Mouse (Mus musculus) thymus, adult 2 months (tissue): Measurements from ENCODE around the gene Zmiz1. TPM values are rescaled to one million over a fixed set of nuclear protein-coding genes. Genes with fewer than 3 reads are reported as not detected.

Source experiments
- DNase-seq: peaks from one replicate; pipeline ENCODE4 v3.0.0; 2021
- H3K27ac ChIP-seq: fragments of 200-500 bp; 2 replicates; pipeline ENCODE4 v1.5.1; 2012; ENCODE audit warnings: low read length, control low read depth; ENCODE audit not compliant: control insufficient read depth, insufficient read depth
- H3K27me3 ChIP-seq: fragments of 200-500 bp; 2 replicates; pipeline ENCODE4 v1.6.1; 2012; ENCODE audit warnings: mild to moderate bottlenecking, low read length, moderate library complexity, mixed read lengths; ENCODE audit not compliant: control insufficient read depth, insufficient read depth
- H3K36me3 ChIP-seq: fragments of 200-500 bp; 2 replicates; pipeline ENCODE4 v1.6.1; 2012; ENCODE audit warnings: mild to moderate bottlenecking, low read length, moderate library complexity; ENCODE audit not compliant: control insufficient read depth, insufficient read depth
- H3K4me1 ChIP-seq: fragments of 200-500 bp; replicated peaks from 2 replicates; pipeline ENCODE4 v1.6.1; 2012; ENCODE audit warnings: low read length; ENCODE audit not compliant: control insufficient read depth, insufficient read depth
- H3K4me3 ChIP-seq: fragments of 200-500 bp; 2 replicates; pipeline ENCODE4 v1.5.1; 2012; ENCODE audit warnings: mild to moderate bottlenecking, low read length, control low read depth, moderate library complexity; ENCODE audit not compliant: control insufficient read depth, insufficient read depth
- CTCF ChIP-seq: fragments of 200-500 bp; IDR thresholded peaks from 2 replicates; pipeline ENCODE4 v1.5.1; 2012; ENCODE audit warnings: mild to moderate bottlenecking, control low read depth, low read length, moderate library complexity, borderline replicate concordance; ENCODE audit not compliant: control insufficient read depth, poor library complexity, insufficient read depth; ENCODE audit errors: extremely low read depth
- POLR2A ChIP-seq: fragments of 200-500 bp; IDR thresholded peaks from 2 replicates; pipeline ENCODE4 v1.6.1; 2012; ENCODE audit warnings: mild to moderate bottlenecking, low read length, control low read depth, moderate library complexity; ENCODE audit not compliant: control insufficient read depth, poor library complexity, insufficient read depth; ENCODE audit errors: extremely low read depth
- WGBS: fragments of 180-500 bp; shearing (Covaris S2); methylation state at CpG from one replicate; pipeline ENCODE4 v1.1.7; 2018; 5-methylcytosine and 5-hydroxymethylcytosine counted together
- polyA plus RNA-seq: library from polyadenylated mRNA; depleted of rRNA; stranded (reverse); fragments of >200 nt; gene quantifications from 2 replicates; pipeline ENCODE4 v1.2.3, GENCODE M21; 2012

Gene Zmiz1
- polyA plus RNA-seq, 1 experiment, result 58.9 TPM

GRCm38 (mm10) chr14:25640421-25641056 is 181.6 kb downstream of the Zmiz1 start:
- Histone ChIP-seq H3K4me1 (peaks cover 10% of the 10 kb centered on the region), H3K27me3 (no peaks in the 10 kb centered on the region), H3K4me3 (no peak overlapping the region), H3K27ac (no peak overlapping the region), H3K36me3 (peaks cover 16% of the 10 kb centered on the region; the same call in 1 of the 2 replicates)
- DNase-seq, result no peak
- WGBS, result 12% methylated on average over 6 of the region's 6 CpGs
- TF ChIP-seq CTCF, result no peak
- TF ChIP-seq POLR2A, result no peak

DNA sequence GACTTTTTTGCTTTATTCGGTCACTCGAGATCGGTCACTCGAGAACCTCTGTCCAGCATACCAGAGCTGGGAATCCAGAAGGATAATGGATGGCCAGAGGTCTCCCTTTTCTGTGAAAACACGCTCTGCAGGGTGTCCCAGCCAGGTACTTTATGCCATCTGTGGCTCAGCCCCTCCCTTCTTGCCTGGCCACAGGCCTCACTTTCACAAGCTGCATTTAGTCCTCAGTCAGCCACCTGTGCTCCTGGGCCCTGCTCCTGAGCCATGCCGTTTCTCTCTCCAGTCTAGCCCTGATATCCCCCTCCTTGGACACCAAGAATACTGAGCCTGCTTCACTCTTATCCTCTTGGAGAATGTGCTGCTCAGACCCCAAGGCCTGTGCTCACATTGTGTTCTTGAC is 182.1 kb downstream of the Zmiz1 start:
- 18% methylated on average over 6 of the region's 6 CpGs for WGBS
- Histone ChIP-seq H3K36me3 (peaks cover 14% of the 10 kb centered on the region; the same call in 1 of the 2 replicates), H3K27ac (no peak overlapping the region), H3K27me3 (no peaks in the 10 kb centered on the region), H3K4me3 (no peak overlapping the region), H3K4me1 (peaks cover 10% of the 10 kb centered on the region)
- TF ChIP-seq POLR2A, result no peak
- no peak for TF ChIP-seq CTCF
- no peak for DNase-seq

DNA sequence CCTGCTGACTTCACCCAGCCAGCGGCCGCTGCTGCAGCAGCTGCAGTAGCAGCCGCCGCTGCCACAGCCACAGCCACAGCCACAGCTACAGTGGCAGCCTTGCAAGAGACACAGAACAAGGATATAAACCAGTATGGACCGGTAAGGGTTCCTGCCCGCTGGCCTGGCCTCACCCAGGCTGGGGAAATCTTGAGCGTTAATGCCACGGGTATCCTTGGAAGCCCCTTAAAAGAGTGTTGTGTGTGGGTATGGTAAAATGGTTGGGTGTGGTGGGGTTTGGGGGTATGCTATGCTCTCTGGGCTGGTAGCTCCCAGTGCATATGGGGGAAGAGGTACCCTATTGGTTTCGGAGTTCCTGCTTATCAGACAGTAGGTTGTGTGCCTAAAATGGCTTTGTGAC is 186.7 kb downstream of the Zmiz1 start:
- peaks cover 5% of the 10 kb centered on the region for H3K4me1 ChIP-seq
- no peak for DNase-seq
- TF ChIP-seq CTCF (no peak), POLR2A (no peak)
- WGBS, result 91% methylated on average over 9 of the region's 9 CpGs
- no peak overlapping the region for H3K4me3 ChIP-seq
- no peak overlapping the region for H3K27ac ChIP-seq
- no peaks in the 10 kb centered on the region for H3K27me3 ChIP-seq
- H3K36me3 ChIP-seq, result peaks cover 51% of the 10 kb centered on the region

- H3K4me3 ChIP-seq, result no peak overlapping the region
- H3K36me3 ChIP-seq, result peaks cover 56% of the 10 kb centered on the region
- 55% methylated on average over 2 of the region's 2 CpGs for WGBS
Measured at GRCm38 (mm10) chr14:25646161-25646621, 187.2 kb downstream of the Zmiz1 start.

DNA sequence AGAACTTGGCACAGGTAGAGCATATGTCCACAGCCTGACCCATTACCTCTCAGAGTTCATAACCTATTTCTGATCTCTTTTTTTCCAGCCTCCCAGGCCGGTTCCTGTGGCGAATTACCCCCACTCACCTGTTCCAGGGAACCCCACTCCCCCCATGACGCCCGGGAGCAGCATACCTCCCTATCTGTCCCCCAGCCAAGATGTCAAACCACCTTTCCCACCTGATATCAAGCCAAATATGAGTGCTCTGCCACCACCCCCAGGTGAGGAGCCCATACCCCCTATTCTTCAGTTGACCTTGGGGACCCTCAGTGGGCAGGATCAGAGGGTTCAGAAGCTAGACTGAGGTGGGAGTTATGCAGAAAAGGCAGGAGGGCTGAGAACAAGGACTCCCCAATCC is 192.1 kb downstream of the Zmiz1 start:
- DNase-seq, result no peak
- no peak overlapping the region for H3K4me3 ChIP-seq
- over 99% methylated on average over 4 of the region's 4 CpGs for WGBS
- no peaks in the 10 kb centered on the region for H3K27me3 ChIP-seq
- TF ChIP-seq POLR2A (no peak), CTCF (no peak)
- H3K36me3 ChIP-seq, result peaks cover 83% of the 10 kb centered on the region
- H3K4me1 ChIP-seq, result no peaks in the 10 kb centered on the region
- H3K27ac ChIP-seq, result no peak overlapping the region

More at GRCm38 (mm10) chr14:25646161-25646621, 187.2 kb downstream of the Zmiz1 start:
- DNase-seq, result peak; percentile 69
- TF ChIP-seq POLR2A (no peak), CTCF (peak; percentile 89; the same call in 1 of the 2 replicates)
- H3K27me3 ChIP-seq, result no peaks in the 10 kb centered on the region
- no peak overlapping the region for H3K27ac ChIP-seq
- H3K4me1 ChIP-seq, result peaks cover under 1% of the 10 kb centered on the region; the same call in 1 of the 2 replicates

DNA sequence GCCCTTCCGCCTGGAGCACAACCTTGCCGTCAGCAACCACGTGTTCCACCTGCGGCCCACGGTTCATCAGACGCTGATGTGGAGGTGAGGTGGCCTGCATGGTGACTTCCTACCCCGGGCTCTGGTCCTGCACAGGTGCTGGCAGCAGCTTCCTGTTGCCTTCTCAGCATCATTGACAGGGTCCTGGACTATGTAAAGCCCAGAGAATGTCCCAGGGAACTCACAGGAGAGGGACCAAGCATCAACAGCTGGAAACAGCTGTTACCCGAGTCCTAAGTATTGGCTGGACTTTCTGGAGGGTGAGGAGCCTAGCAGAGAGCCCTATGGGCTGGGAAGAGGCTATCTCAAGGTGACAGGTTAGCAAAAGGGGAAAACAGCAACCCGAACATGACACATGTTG is 192.9 kb downstream of the Zmiz1 start:
- Histone ChIP-seq H3K4me1 (no peaks in the 10 kb centered on the region), H3K36me3 (peaks cover 86% of the 10 kb centered on the region), H3K27me3 (no peaks in the 10 kb centered on the region; the same call in 1 of the 2 replicates), H3K4me3 (no peak overlapping the region), H3K27ac (no peak overlapping the region)
- no peak for DNase-seq
- TF ChIP-seq POLR2A, result no peak
- TF ChIP-seq CTCF, result no peak
- 95% methylated on average over 9 of the region's 9 CpGs for WGBS
